Mouse (Mus musculus): Measurements from ENCODE around the gene Scn5a.

GRCm38 (mm10) chr9:119556043-119556442, 22.8 kb downstream of the Scn5a start:
- TF ChIP-seq CTCF (conservative IDR thresholded peaks at IDR 0.05 in 1 of 2, IDR thresholded peaks at IDR 0.05 in 1 of 2; ENCODE audit: low read depth in 2 of 2, low read length in 2 of 2): no peak
- no peak for TF ChIP-seq RAD21 (IDR thresholded peaks at IDR 0.05; ENCODE audit: low read depth, low read length)
- TF ChIP-seq POLR2A (IDR thresholded peaks at IDR 0.05; ENCODE audit: low read depth, low read length): no peak
- no peak for TF ChIP-seq KAT2A (IDR thresholded peaks at IDR 0.05; ENCODE audit: insufficient replicate concordance, low read length)
- no peak for TF ChIP-seq CHD2 (IDR thresholded peaks at IDR 0.05; ENCODE audit: low read length)
- no peak for TF ChIP-seq E2F4 (IDR thresholded peaks at IDR 0.05; ENCODE audit: insufficient replicate concordance, low read depth, low read length)
- TF ChIP-seq ETS1 (conservative IDR thresholded peaks at IDR 0.05; ENCODE audit: low read depth, low read length): no peak
- no peak for TF ChIP-seq BHLHE40 (IDR thresholded peaks at IDR 0.05; ENCODE audit: low read depth, low read length)
- TF ChIP-seq MAX (IDR thresholded peaks at IDR 0.05; ENCODE audit: low read length): no peak

Measured in CH12.LX (cell line).